Mouse (Mus musculus): Measurements from ENCODE around the gene Mus81.
"Not testable (repeated sequence)": the region's sequence is repeated elsewhere in the genome, so short reads cannot be mapped to it uniquely, and the experiment has no call there.

Mus81 gene

GRCm38 (mm10) chr19:5487768-5488550 lies at the start of gene Mus81:
Gene Mus81, minus strand, starts transcription at chr19:5488402.
- DNase-seq (ENCODE audit: low spot score): peak; percentile 99

GRCm38 (mm10) chr19:5532520-5532919 lies 44.3 kb upstream of the Mus81 start:
- no peak for DNase-seq (ENCODE audit: low spot score)

DNA sequence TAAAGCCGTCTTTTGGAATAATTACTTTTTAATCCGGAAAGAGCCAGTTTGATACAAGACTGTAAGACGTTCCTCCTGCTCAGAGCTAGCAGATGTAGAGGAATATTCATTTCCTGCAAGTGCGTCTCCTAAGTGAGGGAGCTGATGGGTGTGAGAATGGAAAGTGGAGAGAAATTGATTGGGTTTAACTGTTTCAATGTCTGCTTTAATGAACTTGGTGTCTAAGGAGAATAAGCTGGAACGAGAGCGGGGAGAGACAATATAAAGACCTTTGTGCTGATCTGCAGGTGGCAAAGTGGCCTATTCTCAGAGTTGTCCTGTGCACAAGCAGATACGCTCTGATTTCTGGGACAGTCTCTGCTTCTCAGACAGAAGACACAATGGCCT lies 41.9 kb upstream of the Mus81 start:
- no peak for DNase-seq (ENCODE audit: low spot score)

DNA sequence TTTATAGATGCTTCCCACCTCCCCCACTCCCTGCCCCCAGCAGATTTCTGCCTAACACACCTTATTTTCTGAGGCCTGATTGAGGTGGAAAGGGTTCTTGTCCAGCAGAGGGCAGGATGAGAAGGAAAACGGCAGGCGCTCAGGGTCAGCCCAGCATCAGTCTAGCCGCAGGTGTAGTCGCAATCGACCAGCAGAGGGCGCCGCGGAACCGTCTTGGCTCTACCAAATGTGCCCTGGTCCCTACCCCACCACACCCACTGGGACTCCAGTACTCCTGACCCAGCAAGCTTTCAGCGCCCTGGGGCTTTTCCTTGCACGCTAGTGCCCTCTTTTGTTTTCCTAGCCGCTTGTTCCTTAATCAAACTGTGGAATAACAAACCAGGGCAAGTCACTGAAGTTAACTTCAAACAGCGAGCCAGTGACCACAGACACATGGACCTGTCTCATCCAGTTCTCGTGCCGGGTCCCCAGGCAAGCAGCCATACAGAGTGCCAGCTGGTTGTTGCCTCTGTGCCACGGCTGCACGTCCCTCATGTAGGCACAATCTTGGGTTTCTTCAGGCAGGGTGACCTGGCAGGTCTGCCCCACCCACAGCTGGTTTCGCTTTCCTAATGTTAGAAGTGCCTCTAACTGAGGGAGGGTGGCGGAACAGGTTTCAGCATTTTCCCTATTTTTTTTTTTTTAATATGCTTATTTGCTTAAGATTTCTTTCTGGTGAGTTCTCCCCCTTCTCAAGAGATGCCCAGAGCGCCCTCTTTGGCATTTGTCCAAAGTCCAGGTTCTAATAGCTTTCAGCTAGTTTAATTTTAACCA lies 41.3 kb upstream of the Mus81 start:
- DNase-seq (ENCODE audit: low spot score): peak; percentile 96

DNA sequence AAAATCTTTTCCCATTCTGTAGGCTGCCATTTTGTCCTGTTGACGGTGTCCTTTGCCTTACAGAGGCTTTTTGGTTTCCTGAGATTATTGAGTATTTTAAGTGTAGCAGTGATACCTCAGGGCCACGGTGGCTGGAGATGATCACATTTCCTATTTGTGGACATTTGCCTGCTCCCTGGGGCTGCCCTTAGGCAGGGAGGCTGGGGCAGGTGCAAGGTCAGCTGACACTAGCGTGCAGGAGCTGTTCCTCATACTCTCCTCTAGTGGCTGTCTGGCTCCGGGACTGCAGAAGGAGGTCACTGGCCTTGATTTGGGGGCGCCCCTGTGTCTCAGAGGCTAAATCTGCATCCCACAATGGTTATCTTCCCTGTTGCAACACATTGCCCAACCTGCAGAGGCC lies 37.0 kb upstream of the Mus81 start:
- no peak for DNase-seq (ENCODE audit: low spot score)

GRCm38 (mm10) chr19:5518721-5519120 lies 30.5 kb upstream of the Mus81 start:
- DNase-seq (ENCODE audit: low spot score): no peak

- DNase-seq (ENCODE audit: low spot score): no peak
These were observed 28.8 kb upstream of the Mus81 start for GRCm38 (mm10) chr19:5516906-5517505.

DNA sequence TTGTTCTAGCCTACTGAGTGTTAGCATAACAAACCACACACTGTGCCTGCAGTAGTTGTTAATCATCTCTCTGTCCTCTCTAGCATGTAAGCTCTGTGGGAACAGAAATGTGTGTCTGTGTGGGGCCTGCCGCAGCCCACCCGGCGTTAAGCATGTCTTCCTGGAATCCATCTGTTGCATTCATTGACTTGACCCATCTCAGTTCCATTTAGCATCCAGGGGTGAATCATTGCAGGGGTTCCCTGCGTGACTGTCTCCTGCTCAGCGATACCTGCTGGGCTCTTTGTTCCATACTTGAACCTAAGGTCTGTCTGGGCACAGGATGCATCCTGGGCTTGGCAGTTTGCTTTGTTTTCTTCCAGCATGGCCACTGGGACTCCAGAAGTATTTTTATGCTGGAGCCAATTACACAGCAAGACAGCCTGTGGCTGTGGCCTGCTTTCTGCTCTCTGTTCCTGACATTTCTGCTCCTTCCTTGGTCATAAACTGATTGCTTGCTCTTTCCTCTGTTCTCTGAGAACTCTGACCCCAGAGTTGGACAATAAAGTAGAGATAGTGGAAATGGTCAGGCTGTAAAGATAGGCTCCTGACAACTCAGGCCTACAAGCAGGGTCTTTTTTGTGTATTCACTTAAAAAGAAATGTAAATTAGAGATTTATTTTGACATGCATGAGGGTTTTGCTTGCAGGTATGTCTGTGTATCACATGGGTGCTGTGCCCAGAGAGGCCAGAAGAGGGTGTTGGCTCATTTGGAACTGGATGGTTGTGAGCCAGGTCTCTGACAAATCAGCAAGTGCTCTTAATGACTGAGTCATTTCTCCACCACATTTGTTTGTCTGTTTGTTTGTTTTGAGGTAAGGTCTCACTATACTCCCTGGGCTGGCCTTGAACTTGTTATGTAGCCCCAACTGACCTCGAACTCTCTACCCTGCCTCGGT lies 27.9 kb upstream of the Mus81 start:
- DNase-seq (ENCODE audit: low spot score): no peak

- no peak for DNase-seq (ENCODE audit: low spot score)
These were observed 24.8 kb upstream of the Mus81 start for GRCm38 (mm10) chr19:5513005-5513349.

- no peak for DNase-seq (ENCODE audit: low spot score)
These were observed 24.1 kb upstream of the Mus81 start for GRCm38 (mm10) chr19:5512091-5513004.

DNA sequence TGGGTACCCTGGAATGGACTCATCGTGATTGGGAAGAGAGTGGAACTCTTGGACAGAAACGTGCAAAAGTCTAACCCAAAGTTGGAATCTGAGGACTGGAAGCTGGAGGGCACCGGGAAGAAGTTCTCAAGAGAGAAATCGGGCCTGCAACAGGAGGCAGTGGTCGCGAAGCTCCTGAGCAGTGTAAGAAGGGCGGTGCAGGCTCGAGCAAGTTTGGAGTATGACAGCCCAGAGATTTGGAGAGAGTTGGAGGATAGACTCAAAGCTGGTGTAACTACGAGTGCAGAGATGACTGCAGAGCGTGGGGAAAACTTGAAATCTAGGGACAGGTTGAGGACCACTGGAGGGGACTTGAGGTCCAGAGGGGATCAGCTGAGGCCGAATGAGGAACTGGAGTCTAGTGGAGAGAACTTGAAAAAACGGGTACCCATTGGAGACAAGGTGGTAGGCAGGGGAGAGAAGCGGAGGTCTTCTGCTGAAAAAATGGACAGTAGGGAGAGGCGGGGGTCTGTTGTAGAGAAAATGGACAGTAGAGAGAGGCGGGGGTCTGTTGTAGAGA lies 23.0 kb upstream of the Mus81 start:
- no peak for DNase-seq (ENCODE audit: low spot score)

GRCm38 (mm10) chr19:5510031-5511026 lies 22.1 kb upstream of the Mus81 start, which contains the start of gene Snx32:
Gene Snx32, minus strand, starts transcription at chr19:5510538.
- peak; percentile 35 for DNase-seq (ENCODE audit: low spot score)

DNA sequence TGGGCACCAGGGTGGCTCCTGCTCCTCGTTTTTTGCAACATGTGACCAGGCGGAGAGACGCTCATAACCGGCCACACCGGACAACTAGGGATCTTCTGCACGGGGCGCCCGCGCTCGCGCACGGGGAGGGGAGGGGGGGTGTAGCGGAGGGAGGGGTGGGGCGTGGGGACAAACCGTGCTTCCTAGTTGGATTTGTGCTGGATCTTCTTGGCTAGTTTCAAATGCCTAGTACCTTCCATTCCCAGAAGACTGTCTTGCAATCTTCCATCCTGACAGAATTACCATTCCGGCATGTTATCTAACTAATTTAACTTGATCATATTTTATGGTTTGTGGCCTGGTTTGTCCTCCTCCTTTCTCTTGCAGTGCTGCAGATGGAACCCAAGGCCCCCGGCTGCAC lies 15.5 kb upstream of the Mus81 start, which contains the start of gene 1700020D05Rik:
Gene 1700020D05Rik (minus strand): TSS at position 101 of the 400 bp plus-strand sequence.
- DNase-seq (ENCODE audit: low spot score): no peak

- DNase-seq (ENCODE audit: low spot score): no peak
These were observed 12.2 kb upstream of the Mus81 start for GRCm38 (mm10) chr19:5500330-5500875.

DNA sequence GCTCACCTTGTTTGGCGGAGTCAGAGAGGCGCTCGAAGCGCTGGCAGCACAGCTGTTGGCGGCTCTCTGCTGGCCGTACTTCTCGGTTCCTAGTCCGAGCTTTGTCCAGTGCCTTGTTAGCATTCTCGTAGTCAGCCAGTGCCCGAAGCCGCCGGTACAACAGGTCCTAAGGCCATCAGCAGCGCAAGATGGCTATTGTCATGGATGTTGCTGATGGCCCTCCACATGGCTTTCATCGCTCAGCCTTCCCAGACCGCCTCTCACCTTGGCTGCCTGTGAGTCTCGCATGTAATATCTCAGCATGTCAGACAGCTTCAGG lies 7.8 kb upstream of the Mus81 start:
- no peak for DNase-seq (ENCODE audit: low spot score)

GRCm38 (mm10) chr19:5495353-5496051 lies 7.3 kb upstream of the Mus81 start:
- DNase-seq (ENCODE audit: low spot score): no peak

DNA sequence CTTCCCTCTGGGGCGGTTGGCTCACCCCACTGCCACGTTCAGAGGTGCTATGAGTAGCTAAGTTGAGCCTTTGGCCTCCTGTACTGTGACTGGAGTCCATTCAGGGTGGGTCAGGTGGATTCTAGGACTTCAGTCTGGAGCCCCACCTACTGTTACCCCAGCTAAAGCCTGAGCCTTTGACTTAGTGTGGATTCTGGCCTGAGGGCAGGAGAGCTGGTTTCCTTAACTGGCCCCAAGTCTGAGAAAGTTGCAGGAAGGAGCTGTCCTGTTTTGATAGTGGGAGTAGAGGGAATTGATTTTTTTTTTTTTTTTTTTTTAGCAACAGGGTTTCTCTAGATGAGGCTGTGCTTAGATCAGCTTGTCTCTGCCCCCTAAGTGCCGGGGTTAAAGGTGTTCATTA lies 6.1 kb upstream of the Mus81 start:
- DNase-seq (ENCODE audit: low spot score): no peak

- not testable (repeated sequence) for DNase-seq (ENCODE audit: low spot score)
These were observed 5.1 kb upstream of the Mus81 start for GRCm38 (mm10) chr19:5493301-5493721.
